Mouse (Mus musculus): ENCODE measurements around the gene Ppp1r12a. TPM values are rescaled to one million over a fixed set of nuclear protein-coding genes. Genes with fewer than 3 reads are reported as not detected.

The Ppp1r12a gene
- polyA plus RNA-seq, 1 experiment from 2014 or later, result 77.8 TPM

DNA sequence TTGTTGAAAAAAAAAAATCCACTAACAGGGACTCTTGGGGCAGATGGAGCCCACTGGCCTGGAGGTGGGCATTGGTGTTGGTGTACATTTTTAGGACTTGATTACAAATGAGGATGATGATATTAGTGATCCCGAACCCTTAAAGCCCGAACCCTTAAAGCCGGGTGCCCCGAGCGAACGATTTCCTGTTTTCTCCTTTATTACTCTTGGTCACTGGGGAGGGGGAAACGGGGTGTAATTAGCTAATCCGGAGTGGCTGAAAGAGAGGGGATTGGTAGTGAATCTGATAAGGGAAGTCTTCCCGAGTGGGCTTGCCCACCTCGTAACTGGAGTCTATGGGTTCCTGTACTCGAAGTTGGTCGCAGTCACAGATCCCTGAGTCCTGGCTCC lies 1.0 kb downstream of the Ppp1r12a start:
- Histone ChIP-seq H3K9me3 (no peaks in the 10 kb centered on the region), H3K27ac (peak overlapping the region; percentile 98), H3K9ac (replicated peaks) (peak overlapping the region; percentile 98), H3K36me3 (no peaks in the 10 kb centered on the region), H3K27me3 (no peaks in the 10 kb centered on the region), H3K4me1 (replicated peaks) (peaks cover 14% of the 10 kb centered on the region), H3K4me3 (replicated peaks) (peak overlapping the region; percentile 98), H3K4me2 (peak overlapping the region; percentile 61)
- under 1% methylated on average over 12 of the region's 12 CpGs for WGBS
- no peak for ATAC-seq (ENCODE audit: insufficient number of reproducible peaks, insufficient read depth, low FRiP score, low TSS enrichment, low read depth)

DNA sequence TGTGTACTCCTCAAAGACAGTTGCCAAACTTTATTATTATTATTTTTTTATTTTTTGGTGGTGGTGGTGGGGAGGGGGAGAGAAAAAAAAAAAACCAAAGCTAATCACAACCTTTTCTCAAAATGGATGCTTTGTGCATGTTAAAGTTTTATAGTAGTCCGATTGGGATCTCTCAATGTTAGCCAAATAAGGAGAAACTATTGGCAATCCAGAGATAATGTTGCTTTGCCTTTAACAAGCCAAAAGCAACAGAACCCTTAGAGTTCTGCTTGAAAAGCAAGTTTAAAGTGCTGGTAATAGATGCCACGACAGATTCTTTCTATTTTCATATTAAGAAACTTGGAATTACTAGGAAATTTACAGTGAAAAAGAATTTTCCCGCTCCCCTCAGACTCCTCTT lies 1.5 kb downstream of the Ppp1r12a start:
- Histone ChIP-seq H3K27ac (no peak overlapping the region), H3K4me3 (replicated peaks) (peak overlapping the region; percentile 98), H3K4me1 (replicated peaks) (peaks cover 14% of the 10 kb centered on the region), H3K9ac (replicated peaks) (peak overlapping the region; percentile 98), H3K36me3 (0 out of 2 replicates have a peak, but pooled peaks cover 2% of the 10 kb centered on the region), H3K4me2 (peak overlapping the region; percentile 61), H3K9me3 (no peaks in the 10 kb centered on the region), H3K27me3 (no peaks in the 10 kb centered on the region)
- WGBS, result 28% methylated on average over 3 of the region's 3 CpGs
- no peak for ATAC-seq (ENCODE audit: insufficient number of reproducible peaks, insufficient read depth, low FRiP score, low TSS enrichment, low read depth)

DNA sequence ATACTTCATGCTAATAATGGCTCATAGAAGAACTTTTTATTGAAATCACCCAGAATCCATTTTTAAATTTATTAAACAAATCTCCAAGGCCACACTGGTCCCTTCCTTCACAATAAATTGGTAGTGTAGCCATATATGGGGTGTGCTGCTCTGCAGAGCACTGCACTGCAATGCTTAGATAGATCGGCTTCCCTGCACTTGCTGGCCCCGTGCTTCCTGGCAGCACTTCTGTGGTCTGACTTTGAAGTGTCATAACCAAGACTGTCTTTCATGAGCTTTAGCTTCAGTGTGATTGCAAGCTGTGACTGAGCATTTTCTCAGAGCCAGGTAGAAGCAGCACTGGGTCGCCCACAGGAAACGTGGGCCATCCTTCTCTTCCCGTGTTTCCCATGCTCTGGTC lies 5.8 kb downstream of the Ppp1r12a start:
- Histone ChIP-seq H3K4me1 (replicated peaks) (peaks cover 18% of the 10 kb centered on the region), H3K4me2 (no peak overlapping the region), H3K27me3 (no peaks in the 10 kb centered on the region), H3K9me3 (no peaks in the 10 kb centered on the region), H3K36me3 (0 out of 2 replicates have a peak, but pooled peaks cover 2% of the 10 kb centered on the region), H3K9ac (replicated peaks) (no peak overlapping the region), H3K4me3 (replicated peaks) (no peak overlapping the region), H3K27ac (no peak overlapping the region)
- ATAC-seq (ENCODE audit: insufficient number of reproducible peaks, insufficient read depth, low FRiP score, low TSS enrichment, low read depth), result no peak
- 89% methylated on average over 5 of the region's 5 CpGs for WGBS

DNA sequence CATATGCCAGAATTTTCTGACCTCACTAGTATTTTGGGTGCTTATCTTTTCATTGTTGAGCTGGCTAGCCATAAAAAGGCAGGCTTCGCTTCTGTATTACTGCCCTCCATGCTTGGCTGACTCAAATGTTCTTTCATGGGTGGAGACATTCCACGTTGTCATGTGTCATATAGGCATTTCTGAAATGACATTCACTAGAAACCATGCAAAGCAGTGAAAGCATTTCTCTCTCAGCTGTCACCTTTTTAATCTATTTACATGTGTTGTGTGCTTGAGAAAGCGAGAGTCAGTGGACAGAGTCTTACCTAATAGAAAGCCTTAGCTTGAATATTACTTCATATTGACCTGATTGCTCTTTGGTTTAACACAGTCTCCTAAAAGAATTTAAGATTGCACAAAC lies 8.8 kb downstream of the Ppp1r12a start:
- H3K4me1 ChIP-seq (replicated peaks), result peaks cover 10% of the 10 kb centered on the region
- H3K9me3 ChIP-seq, result no peaks in the 10 kb centered on the region
- WGBS, result 88% methylated on average over 3 of the region's 3 CpGs
- ATAC-seq (ENCODE audit: insufficient number of reproducible peaks, insufficient read depth, low FRiP score, low TSS enrichment, low read depth), result no peak
- no peak overlapping the region for H3K4me2 ChIP-seq
- no peaks in the 10 kb centered on the region for H3K27me3 ChIP-seq
- 0 out of 2 replicates have a peak, but pooled peaks cover 2% of the 10 kb centered on the region for H3K36me3 ChIP-seq
- no peak overlapping the region for H3K27ac ChIP-seq
- no peak overlapping the region for H3K4me3 ChIP-seq (replicated peaks)
- no peak overlapping the region for H3K9ac ChIP-seq (replicated peaks)

DNA sequence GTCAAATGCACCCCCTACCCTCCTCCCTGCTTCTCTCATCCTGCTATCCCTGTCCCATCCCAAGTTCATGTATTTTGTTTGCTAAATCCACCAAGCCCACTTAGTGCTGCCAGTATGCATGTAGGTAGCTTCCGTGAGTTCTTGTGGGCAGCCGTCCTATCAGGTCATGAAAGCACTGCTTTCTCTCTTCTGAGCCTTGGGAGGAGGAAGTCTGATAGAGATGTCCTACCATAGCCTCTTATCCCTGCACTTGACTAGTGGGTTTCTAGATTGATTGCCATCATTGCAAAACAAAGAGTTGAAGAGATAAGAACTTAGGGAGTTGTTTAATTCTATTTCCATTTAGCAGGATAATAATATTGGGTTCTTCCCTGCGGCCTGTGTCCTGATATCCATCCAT lies 9.6 kb downstream of the Ppp1r12a start:
- 92% methylated on average over 3 of the region's 3 CpGs for WGBS
- no peak for ATAC-seq (ENCODE audit: insufficient number of reproducible peaks, insufficient read depth, low FRiP score, low TSS enrichment, low read depth)
- H3K4me2 ChIP-seq, result no peak overlapping the region
- H3K9ac ChIP-seq (replicated peaks), result no peak overlapping the region
- H3K36me3 ChIP-seq, result 0 out of 2 replicates have a peak, but pooled peaks cover 2% of the 10 kb centered on the region
- H3K9me3 ChIP-seq, result no peaks in the 10 kb centered on the region
- H3K27me3 ChIP-seq, result no peaks in the 10 kb centered on the region
- peaks cover 10% of the 10 kb centered on the region for H3K4me1 ChIP-seq (replicated peaks)
- H3K27ac ChIP-seq, result no peak overlapping the region
- no peak overlapping the region for H3K4me3 ChIP-seq (replicated peaks)

DNA sequence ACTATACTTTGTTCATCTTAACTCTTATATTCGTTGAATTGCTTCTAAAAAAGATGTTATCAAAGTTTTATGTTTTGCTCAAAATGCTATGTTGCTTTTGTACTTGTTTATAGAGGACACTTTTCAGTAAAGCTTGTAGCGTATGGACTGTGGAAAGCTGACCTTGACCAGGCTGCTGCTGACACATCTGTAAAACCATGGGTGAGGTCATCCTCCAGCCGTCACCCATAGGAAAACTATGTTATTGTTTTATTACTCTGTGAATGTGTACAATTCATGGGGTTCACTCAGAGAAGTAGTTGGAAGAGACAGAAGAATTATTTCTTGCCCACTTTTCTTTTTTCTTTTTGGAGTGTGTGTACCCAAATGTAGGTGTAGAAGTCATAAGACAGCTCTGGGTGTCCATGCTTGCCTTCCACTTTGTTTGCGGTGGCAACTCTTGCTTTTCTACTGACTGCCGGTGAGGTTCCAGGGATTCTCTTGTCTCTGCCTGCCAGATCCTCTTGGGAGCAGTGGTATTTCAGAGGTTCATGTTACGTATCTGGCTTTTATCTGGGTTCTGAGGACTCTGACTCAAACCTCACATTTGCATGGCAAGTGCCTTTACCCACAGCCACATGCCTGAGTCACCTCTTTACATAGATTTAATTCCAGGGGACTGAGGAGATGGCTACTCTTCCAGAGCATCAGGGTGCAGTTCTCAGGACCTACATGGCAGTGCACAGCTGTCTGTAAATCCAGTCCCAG lies 11.0 kb downstream of the Ppp1r12a start:
- no peak overlapping the region for H3K4me2 ChIP-seq
- no peak overlapping the region for H3K4me3 ChIP-seq (replicated peaks)
- 0 out of 2 replicates have a peak, but pooled peaks cover 2% of the 10 kb centered on the region for H3K36me3 ChIP-seq
- H3K9ac ChIP-seq (replicated peaks), result no peak overlapping the region
- H3K27me3 ChIP-seq, result no peaks in the 10 kb centered on the region
- no peak for ATAC-seq (ENCODE audit: insufficient number of reproducible peaks, insufficient read depth, low FRiP score, low TSS enrichment, low read depth)
- H3K9me3 ChIP-seq, result no peaks in the 10 kb centered on the region
- H3K4me1 ChIP-seq (replicated peaks), result peaks cover 10% of the 10 kb centered on the region
- no peak overlapping the region for H3K27ac ChIP-seq
- 64% methylated on average over 6 of the region's 6 CpGs for WGBS

DNA sequence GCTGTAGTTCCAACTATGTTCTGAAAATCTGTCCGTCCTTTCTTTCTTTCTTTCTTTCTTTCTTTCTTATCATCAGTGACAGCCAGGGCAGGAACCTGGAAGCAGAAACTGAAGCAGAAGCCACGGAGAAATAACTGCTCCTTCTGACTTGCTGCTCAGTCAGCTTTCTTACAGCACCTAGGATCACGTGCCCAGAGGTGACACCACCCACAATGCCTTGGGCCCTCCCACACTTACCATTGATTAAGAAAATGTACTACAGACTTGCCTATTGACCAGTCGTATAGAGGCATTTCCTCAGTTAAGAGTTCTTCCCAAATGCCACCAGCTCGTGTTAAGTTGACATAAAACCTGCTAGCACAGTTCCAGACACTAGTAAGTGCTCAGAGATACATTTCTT lies 12.1 kb downstream of the Ppp1r12a start:
- WGBS, result 76% methylated on average over 5 of the region's 5 CpGs
- no peaks in the 10 kb centered on the region for H3K36me3 ChIP-seq
- no peak overlapping the region for H3K4me2 ChIP-seq
- no peaks in the 10 kb centered on the region for H3K9me3 ChIP-seq
- no peak overlapping the region for H3K9ac ChIP-seq (replicated peaks)
- ATAC-seq (ENCODE audit: insufficient number of reproducible peaks, insufficient read depth, low FRiP score, low TSS enrichment, low read depth), result no peak
- H3K4me3 ChIP-seq (replicated peaks), result no peak overlapping the region
- no peaks in the 10 kb centered on the region for H3K27me3 ChIP-seq
- no peak overlapping the region for H3K27ac ChIP-seq
- peaks cover 10% of the 10 kb centered on the region for H3K4me1 ChIP-seq (replicated peaks)

DNA sequence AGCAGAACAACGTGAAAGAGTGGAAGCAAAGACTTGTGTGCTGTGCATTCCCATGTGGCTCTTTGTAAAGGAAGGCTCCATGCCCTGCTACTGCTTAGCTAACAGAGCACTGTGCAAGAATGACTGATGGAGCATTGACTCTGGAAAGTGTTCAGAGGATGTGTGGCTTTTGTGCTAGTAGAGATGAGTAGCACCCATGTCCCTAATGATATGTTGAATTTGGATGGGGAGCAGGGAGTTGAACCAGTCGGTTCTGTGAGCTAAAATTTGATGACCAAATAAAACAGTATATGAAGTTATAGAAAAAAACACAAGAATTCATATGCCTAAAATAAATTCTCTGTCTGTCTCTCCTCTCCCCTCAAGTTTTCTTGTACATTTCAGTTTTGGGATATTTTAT lies 13.9 kb downstream of the Ppp1r12a start:
- WGBS, result 78% methylated on average over 2 of the region's 2 CpGs
- no peak overlapping the region for H3K9ac ChIP-seq (replicated peaks)
- ATAC-seq (ENCODE audit: insufficient number of reproducible peaks, insufficient read depth, low FRiP score, low TSS enrichment, low read depth), result no peak
- no peak overlapping the region for H3K4me3 ChIP-seq (replicated peaks)
- no peaks in the 10 kb centered on the region for H3K9me3 ChIP-seq
- no peaks in the 10 kb centered on the region for H3K27me3 ChIP-seq
- H3K4me1 ChIP-seq (replicated peaks), result peaks cover 10% of the 10 kb centered on the region
- H3K36me3 ChIP-seq, result no peaks in the 10 kb centered on the region
- no peak overlapping the region for H3K27ac ChIP-seq
- H3K4me2 ChIP-seq, result no peak overlapping the region

DNA sequence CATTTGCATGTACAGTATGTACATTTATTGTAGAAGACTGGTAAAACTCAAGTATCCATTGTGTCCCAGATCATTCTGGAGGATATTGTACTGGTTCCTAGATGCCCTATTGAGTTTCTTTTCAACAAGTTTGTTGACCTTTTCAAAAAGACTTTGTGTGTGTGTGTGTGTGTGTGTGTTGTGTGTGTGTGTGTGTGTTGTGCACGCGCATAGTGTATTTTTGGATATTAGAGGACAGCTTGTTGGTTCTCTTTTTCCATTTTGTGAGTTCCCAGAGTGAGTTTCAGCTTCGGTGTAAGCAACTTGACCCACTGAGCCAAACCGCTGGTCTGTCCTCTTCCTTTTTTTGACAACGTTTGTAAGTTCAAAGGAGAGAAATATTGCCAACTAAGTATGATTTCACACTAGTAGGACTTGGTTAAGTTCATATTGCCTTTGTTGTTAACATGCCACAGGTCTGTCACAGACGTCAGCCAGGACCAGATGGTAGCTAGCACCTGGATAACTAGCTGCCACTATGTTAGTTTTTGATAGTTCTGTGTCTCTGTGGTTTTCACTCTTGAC lies 16.4 kb downstream of the Ppp1r12a start:
- H3K4me2 ChIP-seq, result no peak overlapping the region
- WGBS, result 78% methylated on average over 6 of the region's 6 CpGs
- H3K4me1 ChIP-seq (replicated peaks), result peaks cover 2% of the 10 kb centered on the region; the same call in 1 of the 2 replicates
- H3K27me3 ChIP-seq, result no peaks in the 10 kb centered on the region
- no peak overlapping the region for H3K9ac ChIP-seq (replicated peaks)
- H3K4me3 ChIP-seq (replicated peaks), result no peak overlapping the region
- H3K27ac ChIP-seq, result no peak overlapping the region
- H3K36me3 ChIP-seq, result no peaks in the 10 kb centered on the region
- no peak for ATAC-seq (ENCODE audit: insufficient number of reproducible peaks, insufficient read depth, low FRiP score, low TSS enrichment, low read depth)
- H3K9me3 ChIP-seq, result no peaks in the 10 kb centered on the region

DNA sequence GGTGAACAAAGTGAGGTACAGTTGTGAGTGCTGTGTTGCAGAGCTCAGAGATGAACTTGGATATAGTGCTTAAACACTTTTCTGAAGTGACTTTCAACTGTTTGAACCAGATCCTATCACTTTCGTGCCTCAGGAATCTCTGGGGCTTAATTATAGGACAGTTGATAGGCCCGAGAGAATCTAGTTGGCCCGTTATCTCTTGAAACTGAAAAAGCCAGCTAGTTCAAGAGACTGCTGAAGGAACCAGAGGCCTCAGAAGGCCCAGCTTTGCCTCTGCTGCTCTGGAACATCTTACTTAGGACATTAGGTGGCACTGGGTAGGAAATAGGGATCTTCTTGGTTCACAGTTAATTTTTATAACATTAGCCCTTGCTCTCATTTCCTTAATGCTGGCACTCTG lies 17.4 kb downstream of the Ppp1r12a start:
- 74% methylated on average over 3 of the region's 3 CpGs for WGBS
- no peak overlapping the region for H3K4me2 ChIP-seq
- no peak for ATAC-seq (ENCODE audit: insufficient number of reproducible peaks, insufficient read depth, low FRiP score, low TSS enrichment, low read depth)
- H3K27ac ChIP-seq, result no peak overlapping the region
- no peaks in the 10 kb centered on the region for H3K27me3 ChIP-seq
- 0 out of 2 replicates have a peak, but pooled peaks cover 2% of the 10 kb centered on the region for H3K4me1 ChIP-seq (replicated peaks)
- H3K36me3 ChIP-seq, result no peaks in the 10 kb centered on the region
- no peak overlapping the region for H3K4me3 ChIP-seq (replicated peaks)
- H3K9me3 ChIP-seq, result no peaks in the 10 kb centered on the region
- H3K9ac ChIP-seq (replicated peaks), result no peak overlapping the region

DNA sequence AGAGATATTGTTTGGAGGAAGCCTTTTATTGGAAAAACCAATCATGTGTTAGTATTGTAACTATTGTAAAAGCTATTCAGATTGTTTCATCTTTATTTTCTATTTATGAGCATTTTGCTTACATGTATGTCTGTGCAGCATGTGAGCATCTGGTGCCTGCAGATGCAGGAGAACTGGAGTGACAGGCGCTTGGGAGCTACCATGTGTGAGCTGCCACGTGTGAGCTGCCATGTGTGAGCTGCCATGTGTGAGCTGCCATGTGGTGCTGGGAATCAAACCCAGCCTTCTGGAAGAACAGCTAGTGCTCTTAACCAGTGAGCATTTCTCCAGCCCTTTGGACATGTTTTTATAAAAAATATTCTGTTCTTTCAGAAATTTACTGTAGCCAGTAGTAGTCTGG lies 18.3 kb downstream of the Ppp1r12a start:
- Histone ChIP-seq H3K27ac (no peak overlapping the region), H3K9ac (replicated peaks) (no peak overlapping the region), H3K4me1 (replicated peaks) (peaks cover 6% of the 10 kb centered on the region), H3K9me3 (no peaks in the 10 kb centered on the region), H3K4me3 (replicated peaks) (no peak overlapping the region), H3K4me2 (no peak overlapping the region), H3K27me3 (no peaks in the 10 kb centered on the region), H3K36me3 (no peaks in the 10 kb centered on the region)
- 89% methylated on average over 2 of the region's 2 CpGs for WGBS
- ATAC-seq (ENCODE audit: insufficient number of reproducible peaks, insufficient read depth, low FRiP score, low TSS enrichment, low read depth), result no peak

DNA sequence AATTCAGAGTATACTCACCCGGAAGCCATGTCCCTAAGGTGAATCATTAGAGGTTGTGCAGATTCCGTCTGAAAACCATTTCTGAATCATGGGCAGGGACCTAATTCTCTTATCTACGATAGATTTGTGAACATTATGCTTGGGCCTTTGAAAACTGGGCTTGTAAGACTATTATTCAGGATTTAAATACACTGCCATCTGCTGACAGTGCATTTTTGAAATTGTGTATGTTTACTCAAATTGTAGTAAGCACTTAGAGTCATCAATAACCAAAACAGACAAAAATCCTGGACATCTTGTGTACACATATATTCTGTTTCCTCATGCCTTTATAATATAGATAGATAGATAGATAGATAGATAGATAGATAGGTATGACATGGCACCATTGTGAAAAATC lies 19.9 kb downstream of the Ppp1r12a start:
- Histone ChIP-seq H3K9ac (replicated peaks) (no peak overlapping the region), H3K4me2 (no peak overlapping the region), H3K4me3 (replicated peaks) (no peak overlapping the region), H3K27me3 (no peaks in the 10 kb centered on the region), H3K27ac (no peak overlapping the region), H3K36me3 (no peaks in the 10 kb centered on the region), H3K4me1 (replicated peaks) (peaks cover 14% of the 10 kb centered on the region), H3K9me3 (no peaks in the 10 kb centered on the region)
- WGBS, result 92% methylated on average over 3 of the region's 3 CpGs
- no peak for ATAC-seq (ENCODE audit: insufficient number of reproducible peaks, insufficient read depth, low FRiP score, low TSS enrichment, low read depth)

All from limb, embryonic 12.5 days (tissue).